Mouse (Mus musculus) frontal cortex, adult 2 months (tissue): ENCODE results near the gene Rint1. TPM values are rescaled to one million over a fixed set of nuclear protein-coding genes. Genes with fewer than 3 reads are reported as not detected.
A peak's percentile ranks its signal among the peaks of the same experiment; 100 is the strongest.

Source experiments
- DNase-seq, 2 experiments: peaks; one replicate each; pipeline ENCODE4 v3.0.0; 2022; ENCODE audit warnings: low spot score in 1 of 2; ENCODE audit errors: extremely low spot score in 1 of 2
- polyA plus RNA-seq: library from polyadenylated mRNA; depleted of rRNA; stranded (reverse); fragments of >200 nt; gene quantifications from 2 replicates; pipeline ENCODE4 v1.2.3, GENCODE M21; 2012; rRNA removed

Gene Rint1
- 15.4 and 18.1 TPM in 2 replicates for polyA plus RNA-seq

GRCm38 (mm10) chr5:23787536-23788389, at the start of gene Rint1:
Rint1 (plus strand) TSS chr5:23787711.
- DNase-seq = peak; percentile 84 to 99

- DNase-seq = no peak
Measured at GRCm38 (mm10) chr5:23743261-23743660, 44.2 kb upstream of the Rint1 start.

GRCm38 (mm10) chr5:23749882-23750281, 37.6 kb upstream of the Rint1 start:
- no peak for DNase-seq

GRCm38 (mm10) chr5:23755591-23755990, 31.9 kb upstream of the Rint1 start:
- DNase-seq = no peak

DNA sequence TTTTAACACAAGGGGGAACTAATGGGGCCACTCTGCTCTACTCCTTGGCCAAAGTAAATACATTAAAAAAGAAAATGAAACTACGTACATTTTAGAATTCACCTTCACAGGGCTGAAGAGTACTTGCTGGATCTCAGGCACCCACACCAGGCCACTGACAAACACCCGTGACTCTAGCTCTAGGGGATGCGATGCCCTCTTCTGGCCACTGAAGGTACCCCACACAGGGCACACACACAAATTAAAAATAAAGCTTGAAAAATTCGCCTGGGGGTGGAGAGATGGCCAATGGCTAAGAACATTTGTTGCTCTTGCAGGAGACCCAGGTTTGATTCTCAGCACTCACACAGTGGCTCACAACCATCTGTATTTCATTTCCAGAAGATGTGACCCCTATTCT, 31.1 kb upstream of the Rint1 start:
- no peak for DNase-seq

DNA sequence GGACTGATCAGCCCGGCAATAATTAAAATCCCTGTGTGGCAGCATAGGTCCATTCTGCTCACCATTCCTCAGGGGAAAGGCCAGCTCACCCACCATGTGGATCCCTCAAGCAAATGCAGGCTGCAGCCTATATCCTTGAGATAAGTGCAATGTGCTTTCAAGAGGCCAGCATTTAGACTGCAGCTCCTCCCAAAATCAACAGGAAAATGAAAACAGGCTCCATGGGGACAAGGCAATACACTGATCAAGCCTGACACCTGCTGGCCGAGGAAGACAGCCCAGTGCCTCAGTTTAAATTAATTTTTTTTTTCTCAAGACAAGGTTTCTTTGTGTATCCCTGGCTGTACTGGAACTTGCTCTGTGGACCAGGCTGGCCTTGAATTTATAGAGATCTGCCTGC, 28.9 kb upstream of the Rint1 start:
- no peak for DNase-seq

- peak in 1 of 2 experiments; percentile 42 for DNase-seq
Measured at GRCm38 (mm10) chr5:23762531-23762930, 25.0 kb upstream of the Rint1 start.

DNA sequence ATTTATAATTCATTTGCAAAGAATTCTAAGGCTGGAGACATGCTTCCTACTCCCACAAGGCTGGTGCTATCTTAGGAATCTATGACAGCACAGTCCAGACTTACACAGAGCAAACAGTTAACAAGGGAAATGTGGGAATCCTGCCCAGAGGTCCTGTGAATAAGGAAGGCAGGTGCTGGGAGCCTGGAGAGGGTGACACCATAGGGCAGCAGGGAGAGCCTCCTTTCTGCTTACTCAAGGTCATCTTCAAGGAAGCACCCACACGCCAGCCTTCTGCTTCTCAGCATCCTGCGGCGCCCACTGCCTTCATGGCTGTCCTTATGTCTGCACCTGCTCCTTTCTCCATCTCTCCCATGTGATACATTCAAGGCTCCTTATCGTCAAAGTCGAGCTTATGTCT, 23.0 kb upstream of the Rint1 start:
- DNase-seq = peak; percentile 28 to 63

DNA sequence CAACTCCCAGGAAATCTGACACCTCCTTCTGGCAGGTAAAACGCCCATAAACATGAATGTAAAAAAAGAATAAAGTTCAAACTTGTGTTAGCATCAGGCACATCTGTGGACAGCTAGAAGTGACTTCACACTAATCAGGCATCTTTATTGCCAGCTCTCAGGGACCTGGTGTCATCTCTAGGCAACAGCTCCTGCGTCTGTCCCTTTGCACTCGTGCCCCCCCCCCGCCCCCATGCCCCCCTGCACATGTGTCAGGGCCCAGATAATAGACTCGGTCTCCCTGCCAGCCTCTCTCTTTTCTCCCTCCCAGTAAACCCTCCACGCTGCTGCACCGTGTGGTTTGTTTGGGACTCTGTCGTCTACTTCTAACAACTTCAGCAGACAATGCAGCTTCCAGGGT, 16.4 kb upstream of the Rint1 start:
- no peak for DNase-seq

DNA sequence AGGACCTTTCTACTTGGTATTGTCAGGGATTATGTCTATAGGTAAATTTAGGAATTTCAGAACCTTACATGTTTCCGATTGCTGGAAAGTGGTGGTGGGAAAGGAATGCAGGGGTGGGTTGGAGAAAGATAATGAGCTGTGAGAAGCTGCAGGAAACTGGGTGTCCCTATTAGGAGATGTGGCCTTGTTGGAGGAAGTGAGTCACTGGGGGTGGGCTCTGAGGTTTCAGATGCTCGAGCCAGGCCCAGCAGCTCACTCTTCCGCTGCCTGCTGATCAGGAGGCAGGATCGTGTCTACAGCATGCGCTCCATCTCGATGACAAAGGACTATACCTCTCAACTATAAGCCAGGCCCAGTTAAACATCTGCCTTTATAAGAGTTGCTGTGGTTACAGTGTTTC, 13.3 kb upstream of the Rint1 start:
- no peak for DNase-seq

DNA sequence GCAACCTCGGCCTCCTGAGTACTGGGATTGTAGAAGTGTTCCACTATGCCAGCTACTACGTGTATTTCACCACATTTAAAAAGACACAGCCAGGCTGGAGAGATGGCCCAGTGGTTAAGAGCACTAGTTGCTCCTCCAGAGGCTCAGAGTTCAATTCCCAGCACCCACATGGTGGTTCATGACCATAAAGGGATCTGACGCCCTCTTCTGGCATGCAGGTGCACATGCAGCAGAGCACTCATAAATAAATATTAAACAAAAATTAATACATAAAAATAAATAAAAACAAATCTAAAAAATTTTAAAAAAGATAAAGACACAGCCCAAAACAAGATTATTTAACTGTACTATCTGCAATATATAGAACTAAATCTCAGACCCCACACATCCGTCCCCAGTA, 7.0 kb upstream of the Rint1 start:
- DNase-seq = no peak

GRCm38 (mm10) chr5:23781172-23781571, 6.3 kb upstream of the Rint1 start:
- DNase-seq = no peak

- DNase-seq = no peak
Measured at GRCm38 (mm10) chr5:23782051-23782810, 5.3 kb upstream of the Rint1 start.

DNA sequence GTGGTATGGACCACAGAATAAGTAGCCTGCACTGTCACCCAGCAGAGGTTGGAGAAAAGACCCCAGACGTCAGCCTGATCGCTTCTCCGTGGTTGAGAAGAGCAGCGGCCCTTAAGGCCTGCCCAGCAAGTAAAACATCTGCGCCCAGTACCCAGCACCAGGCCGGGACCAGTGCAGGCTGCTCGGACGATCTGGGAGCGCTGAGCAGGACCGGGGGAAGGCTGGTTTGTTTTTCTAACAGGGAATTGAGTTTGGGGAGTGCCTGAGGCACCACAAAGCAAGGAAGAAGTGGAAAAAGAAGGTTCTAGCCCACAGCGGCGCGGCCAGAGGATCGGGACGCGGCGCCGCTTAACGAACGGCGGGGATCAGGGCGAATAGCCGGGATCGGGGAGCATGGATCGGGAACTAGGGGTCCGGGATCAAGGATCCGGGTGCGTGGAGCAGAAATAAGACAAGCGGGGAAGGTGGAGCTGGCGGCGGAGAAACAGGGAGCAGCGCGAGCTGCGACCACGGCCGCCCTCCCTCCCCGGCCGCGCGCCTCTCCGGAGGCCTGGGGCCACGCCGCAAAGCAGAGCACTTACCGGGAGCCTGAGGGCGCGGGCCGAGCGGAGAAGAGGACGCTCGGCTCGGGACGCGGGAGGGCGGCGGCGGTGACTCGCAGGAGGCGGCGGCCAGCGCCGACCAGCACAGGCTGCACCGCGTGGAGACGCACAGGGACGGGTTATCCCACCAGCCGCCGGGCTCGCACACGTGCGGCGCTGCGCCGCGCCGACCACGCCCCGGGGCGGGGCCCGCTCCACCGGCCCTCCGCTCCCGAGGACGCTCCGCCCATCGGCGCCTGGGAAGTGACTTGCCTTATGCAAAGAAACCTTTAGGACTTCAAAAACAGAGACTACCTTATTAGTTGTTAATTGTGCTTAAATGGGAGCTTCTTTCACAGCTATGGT, 4.3 kb upstream of the Rint1 start, which contains the start of gene Pus7:
Gene Pus7 (minus strand): TSS at position 781 of the 947 bp plus-strand sequence.
- peak; percentile 44 to 81 for DNase-seq

DNA sequence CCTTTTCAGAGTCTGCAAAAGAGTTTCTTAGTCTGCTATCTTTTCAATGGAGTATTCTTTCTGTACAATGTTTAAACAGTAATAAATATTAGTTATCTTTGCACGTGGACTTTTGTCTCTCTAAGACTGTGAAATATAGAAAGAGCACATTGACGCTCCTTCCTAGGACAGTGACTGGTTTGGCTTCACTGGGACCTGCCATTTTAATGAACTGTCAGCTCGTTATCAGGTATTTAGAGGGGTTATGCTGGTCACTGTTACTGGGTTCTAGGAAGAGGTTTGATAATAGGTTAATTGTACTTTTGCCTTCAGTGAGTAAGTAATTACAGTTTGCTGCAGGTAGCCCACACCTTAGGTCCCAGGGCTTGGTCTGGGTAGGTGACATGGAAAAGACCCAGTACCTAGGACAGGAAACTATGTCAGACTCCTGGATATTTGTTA, 899 bp downstream of the Rint1 start:
- DNase-seq = no peak

DNA sequence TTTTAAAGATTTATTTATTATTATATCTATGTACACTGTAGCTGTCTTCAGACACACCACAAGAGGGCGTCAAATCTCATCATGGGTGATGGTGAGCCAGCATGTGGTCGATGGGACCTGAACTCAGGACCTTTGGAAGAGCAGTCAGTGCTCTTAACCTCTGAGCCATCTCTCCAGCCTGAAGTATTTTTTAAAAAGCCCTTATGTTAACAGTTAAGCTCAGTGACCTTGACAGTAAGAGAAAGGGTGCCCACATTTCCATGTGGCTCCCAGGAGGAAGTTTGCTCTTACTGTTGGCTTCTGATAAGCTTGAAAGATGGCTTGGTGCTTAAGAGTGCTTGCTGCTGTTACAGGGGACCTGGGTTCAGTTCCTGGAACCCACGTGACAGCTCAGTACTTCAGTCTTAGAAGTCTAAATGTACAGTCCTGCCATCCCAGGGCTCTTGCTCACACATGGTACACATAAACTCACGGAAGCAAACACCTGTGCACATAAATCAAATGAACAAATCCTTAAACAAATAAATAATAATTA, 1.6 kb downstream of the Rint1 start:
- DNase-seq = no peak

- no peak for DNase-seq
Measured at GRCm38 (mm10) chr5:23792726-23793125, 5.2 kb downstream of the Rint1 start.

- no peak for DNase-seq
Measured at GRCm38 (mm10) chr5:23814841-23815240, 27.3 kb downstream of the Rint1 start.

DNA sequence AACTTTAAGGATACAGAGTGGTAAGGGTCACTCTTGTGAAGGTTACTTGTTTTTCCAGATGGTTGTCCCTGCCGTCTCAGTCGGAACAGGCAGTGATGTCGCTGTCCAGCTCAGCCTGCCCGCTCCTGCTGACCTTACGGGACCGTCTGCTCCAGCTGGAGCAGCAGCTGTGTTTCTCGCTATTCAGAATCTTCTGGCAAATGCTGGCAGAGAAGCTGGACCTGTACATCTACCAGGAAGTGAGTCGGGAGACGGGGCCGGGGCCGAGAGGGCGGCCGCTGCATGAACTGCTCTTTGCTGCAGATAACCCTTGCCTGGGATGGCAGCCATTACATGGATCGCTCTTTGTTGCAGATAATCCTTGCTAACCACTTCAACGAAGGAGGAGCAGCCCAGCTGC, 29.2 kb downstream of the Rint1 start:
- DNase-seq = no peak

- DNase-seq = no peak
Measured at GRCm38 (mm10) chr5:23822306-23822705, 34.8 kb downstream of the Rint1 start.
